Mouse (Mus musculus) right cerebral cortex, adult 2 months (tissue): ENCODE results near the gene Hlf.

Experiments
- DNase-seq, 2 experiments: peaks; one replicate each; pipeline ENCODE4 v3.0.0; 2021 to 2022; ENCODE audit warnings: low spot score in 2 of 2

Hlf gene

DNA sequence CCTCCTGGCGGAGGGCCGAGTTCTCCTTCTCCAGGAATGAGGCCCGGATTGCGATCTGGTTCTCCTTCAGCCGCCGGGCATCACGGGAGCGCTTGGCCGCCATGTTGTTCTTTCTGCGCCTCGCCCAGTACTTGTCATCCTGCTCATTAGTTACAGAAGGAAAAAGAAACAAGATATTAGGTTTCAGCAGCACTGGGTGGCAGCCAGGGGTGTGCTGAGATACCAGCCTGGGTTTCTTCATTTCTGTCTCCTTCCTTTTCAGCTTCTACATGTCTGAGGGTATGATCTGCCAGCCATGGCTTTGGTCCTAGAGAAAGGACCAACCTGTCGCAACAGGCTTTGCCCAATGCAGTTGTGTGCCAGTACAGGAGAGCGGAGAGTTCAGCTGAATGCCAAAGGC, 49.9 kb downstream of the Hlf start:
- no peak for DNase-seq

DNA sequence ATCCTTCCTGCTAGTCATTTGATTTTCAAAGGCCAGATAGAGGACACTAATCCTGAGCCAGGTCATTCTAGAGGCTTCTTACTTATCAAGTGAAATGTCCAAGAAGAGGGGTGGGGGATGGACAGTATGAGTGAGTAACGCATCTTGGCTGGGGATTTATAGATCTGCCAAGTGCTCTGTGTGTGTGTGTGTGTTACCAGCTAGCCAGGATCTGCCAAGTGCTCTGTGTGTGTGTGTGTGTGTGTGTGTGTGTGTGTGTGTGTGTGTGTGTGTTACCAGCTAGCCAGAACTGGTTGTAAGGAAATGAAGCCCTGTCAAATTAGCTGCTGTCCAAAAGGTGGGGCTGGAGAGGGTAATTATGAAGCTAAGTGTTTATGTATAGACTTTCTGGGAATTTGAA, 55.9 kb downstream of the Hlf start:
- DNase-seq, result no peak

DNA sequence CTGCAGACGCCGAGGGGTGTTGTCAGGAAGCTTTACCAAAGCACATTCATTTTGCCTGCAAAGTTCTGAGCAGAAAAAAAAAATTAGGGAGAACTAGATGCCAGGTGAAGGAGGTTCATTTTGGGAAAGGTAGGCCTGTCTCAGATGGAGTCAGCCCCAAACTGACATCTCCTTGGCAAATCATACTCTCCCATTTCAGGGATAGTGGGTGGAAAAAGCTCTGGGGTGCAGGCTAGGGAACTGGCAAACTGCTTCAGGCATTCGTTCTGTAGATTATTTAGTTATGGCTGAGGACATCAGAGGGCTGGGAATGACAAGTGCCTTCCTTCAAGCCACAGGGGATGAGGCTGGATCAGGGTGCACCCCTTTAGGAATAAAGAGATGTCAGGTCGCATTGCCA, 58.0 kb downstream of the Hlf start:
- no peak for DNase-seq

DNA sequence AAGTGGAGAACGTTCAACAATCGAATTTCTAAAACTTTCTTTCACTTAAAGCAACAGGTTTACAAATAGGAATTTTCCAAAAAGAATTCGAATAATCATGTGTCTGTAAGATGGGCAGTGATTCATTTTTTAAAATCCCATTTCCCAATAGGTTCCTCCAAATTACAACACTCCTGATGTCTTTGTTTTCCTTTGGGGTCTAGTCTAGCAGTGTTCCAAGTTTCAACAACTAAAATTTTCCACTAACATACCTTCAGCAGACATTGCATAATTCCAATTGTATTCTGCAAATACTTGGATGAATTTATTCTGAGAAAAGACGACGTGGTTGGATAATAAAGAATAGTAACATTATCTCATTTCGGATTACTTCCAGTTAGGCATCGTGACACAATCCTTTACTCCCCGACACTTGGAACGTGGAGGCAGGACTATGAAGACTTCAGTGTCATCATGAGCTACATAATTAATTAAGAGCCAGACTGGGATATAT, 60.4 kb downstream of the Hlf start:
- no peak for DNase-seq

DNA sequence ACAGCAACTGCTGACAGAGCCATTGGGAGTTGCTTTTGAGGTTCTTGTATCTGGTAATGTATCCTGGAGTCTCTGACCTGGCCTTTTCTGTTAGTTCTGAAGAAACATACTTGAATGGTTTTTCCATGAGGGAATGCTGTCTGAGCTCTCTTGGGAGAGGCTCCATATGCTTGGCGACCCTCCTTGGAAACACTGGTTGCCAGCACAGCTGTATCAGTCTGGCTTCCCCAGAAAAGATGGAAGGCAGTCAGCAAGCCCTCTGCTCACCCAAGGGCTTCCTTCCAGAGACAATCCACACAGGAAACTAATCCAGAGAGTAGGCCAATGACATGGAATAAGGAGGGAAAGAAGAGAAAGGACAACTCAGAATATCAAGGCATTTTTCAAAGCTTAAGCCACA, 63.9 kb downstream of the Hlf start:
- DNase-seq, result no peak

DNA sequence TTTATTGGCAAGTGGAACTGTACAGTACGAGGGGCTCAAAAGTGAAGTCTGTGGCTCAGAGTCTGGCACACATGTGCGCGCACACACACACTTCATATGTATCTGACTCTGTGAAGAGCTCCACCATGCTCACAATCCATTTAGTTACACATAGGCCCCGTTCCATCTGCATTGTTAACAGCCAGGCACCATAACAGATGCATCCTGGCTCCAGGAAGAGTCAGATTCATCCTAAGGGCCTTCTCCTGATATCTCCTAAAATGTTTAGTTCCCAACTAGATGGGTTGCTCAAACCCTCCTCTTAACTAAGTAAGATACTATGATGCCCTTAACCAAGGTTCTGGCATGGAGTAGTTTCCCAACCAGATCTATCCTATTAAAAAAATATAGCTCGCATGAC, 64.5 kb downstream of the Hlf start:
- no peak for DNase-seq

DNA sequence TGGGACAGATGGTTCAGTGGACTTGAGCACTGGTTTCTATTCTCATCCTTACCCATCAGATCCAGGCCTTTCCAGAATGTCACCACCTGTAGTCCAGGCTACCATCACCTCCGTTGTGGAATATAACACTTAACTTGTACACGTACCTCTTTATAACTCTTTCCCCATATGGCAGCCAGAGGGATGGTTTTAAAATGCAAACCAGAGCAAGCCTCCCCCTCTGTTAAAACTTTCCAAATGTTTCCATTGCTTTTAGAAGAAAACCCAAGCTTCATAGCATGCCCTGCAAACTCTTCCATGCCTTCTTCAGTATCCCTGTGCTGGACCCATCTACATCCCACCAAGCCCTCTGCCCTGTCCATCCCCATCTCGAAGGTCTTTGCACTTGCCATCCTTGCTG, 66.1 kb downstream of the Hlf start:
- DNase-seq, result no peak

DNA sequence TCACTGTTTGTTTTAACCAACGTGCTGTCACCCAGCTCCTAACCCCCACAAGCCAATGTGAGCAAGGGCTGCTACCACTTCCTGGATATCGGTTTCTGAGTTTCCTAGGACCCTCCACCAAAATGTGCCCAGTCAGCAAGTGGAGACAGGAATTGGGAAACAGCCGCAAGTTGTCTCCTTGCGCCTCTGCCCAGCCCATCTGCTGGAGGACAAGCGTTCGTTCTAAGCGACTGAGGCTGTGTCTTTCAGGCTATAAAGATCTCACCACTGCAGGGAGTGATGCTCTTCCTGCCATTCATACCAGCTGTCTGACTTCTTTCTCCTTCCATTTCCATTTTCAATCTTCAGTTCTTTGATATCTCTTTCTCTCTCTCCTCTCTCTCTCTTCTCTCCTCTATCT, 69.8 kb downstream of the Hlf start:
- no peak for DNase-seq

DNA sequence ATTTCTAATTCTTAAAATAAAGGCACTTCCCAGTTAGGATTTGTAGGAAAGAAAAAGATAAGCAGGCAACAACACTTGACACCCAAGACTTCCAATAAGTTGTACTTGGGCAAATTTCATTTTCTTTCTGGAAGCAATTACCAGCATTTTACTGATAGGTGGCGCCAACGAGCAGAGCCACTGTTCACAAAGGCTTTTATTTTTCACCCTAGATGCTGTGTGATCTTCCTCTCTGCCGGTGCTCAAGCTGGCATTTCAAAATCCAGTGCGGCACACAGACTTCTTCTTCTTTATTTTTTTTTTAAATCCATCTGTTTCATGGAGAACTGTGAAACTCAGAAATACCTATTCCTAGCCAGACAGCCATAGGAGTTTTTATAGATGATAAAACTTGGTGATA, 73.2 kb downstream of the Hlf start:
- peak; percentile 70 to 83 for DNase-seq

DNA sequence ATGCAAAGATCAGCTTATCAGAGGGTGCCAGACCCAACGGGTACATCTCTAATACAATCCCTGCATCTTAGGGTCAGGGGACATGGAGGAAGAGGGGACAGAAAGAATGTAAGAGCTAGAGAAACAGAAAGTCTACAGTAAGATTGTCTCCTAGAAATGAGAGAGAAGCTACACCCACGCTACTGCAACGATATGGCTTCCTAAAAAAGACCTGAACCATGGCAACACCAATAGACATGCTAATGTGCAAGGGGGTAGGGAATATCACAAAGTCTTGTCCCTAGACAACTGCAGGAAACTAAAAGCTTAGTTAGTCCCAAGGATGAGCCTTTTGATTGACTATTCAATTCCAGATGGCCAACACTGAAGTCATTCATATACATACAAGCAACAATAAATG, 76.1 kb downstream of the Hlf start:
- DNase-seq, result peak in 1 of 2 experiments; percentile 29

DNA sequence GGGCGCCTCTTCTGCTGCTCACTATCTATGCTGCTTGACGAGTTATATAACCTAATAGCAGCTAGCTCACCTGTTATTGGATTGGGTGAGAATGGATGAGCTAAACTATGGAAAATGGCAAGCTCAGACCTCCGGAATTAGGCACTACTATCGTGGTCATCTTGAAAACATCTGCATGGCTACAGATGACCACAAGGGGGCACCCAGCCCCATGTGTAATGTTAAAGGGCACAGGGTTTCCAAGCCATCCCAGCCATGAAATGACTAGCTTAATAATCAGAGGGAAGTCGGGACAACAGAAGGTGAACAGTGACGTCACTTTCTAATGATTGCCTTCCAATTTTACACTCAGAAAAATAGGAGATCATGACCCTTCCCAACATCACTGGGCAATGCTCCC, 83.7 kb downstream of the Hlf start:
- DNase-seq, result peak; percentile 46 to 58

DNA sequence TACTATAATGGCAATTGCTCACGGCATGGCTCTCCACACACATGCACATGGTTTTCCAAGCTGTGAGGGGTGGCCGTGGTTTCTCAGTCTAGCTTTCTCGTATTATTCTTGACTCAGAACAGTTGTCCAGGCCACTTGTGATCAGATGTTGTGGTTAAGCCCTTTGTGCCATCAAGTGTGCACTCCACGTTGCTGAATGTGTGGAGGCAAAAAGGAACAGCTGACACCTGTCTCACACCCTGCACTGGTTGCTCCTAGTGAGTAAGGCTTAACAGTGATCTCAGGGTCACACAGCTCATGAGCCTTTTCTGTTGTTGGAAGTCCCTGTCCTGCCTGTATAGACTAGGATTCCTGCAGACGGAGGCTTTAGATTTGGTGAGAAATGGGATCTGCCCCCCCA, 84.6 kb downstream of the Hlf start:
- DNase-seq, result no peak

DNA sequence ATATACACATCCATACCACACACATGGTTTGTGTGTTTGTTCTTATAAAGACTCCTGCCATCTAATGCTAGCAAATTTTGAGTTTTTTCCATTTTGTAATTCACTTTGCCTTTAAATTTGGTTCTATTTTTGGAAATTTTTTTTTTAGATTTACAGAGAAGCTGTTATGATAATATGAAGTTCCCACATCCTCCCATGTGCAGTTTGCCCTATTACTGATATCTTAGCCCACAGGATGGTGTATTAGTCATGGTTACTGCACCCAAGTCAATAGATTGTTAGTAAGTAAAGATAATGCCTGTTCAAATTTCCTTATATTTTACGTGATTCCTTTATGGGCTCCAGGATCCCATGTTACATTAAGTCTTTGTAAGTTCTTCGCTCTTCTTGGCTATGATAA, 96.1 kb downstream of the Hlf start:
- no peak for DNase-seq

DNA sequence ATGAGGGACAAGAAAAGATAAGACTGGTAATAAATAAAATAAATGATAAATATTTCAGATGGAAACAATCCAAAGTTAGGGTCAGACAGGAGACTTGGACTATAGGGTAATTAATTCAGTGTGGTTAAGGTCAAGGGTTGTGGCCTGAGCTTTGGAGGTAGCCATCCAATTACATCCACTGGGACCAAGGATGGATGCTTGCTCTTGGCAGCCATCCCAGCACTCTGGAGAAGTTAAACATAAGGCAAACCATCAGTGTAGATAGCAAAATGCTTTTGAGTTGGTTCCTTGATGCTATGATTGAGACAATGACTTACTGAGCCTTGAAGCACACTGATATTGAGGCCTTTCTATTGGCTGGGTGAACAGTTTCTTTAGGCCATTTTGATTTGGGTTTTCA, 97.9 kb downstream of the Hlf start:
- DNase-seq, result no peak

DNA sequence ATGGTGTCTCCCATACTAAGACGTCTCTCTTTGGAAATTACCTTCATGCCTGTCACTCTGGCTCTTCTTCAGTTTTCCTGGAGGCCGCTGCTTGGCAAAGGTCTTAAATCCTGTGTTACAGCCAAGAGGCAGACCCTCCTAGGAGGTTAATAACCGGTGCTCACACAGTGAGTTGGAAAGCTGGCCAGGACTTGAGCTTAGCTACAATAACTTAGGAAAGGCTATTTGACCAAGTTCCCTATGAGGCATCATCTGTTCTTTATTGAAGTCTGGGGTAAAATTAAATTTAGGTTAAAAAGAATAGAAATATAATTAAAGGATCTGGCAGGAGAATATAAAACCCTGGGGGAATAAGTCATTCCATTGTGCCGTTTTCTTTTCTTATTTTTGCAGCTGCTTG, 99.5 kb downstream of the Hlf start:
- DNase-seq, result no peak

DNA sequence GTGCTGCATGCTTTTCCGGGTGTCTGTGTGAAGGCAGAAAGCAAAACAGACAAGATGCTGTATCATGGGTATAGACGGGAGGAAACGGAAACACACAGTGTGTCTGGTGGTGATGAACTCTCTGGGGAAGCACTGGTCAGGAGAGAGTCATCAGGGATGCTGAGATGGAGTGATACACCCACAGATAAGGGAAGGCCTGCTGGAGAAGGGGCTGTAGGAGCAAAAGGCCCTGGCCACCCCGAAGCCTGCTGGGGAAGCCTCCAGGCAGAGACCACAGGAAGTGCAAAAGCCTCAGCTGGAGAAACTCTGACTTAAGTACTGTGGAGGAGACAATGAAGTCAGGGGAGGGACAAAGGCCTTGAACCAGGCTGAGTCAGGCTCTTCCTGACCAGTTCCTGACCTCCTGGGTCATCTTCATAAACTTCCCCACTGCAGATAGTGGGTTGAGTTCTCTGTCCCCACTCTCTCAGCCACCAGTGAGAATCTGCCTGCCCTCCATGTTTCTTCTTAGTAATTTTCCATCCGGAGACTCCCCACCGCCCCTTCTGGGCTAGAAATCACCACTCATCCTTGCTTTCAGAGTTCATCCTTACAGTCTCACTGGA, 104.0 kb downstream of the Hlf start:
- no peak for DNase-seq
